Mouse (Mus musculus): ENCODE results near the gene Bcar1.
A peak's percentile ranks its signal among the peaks of the same experiment; 100 is the strongest.

Bcar1 gene

GRCm38 (mm10) chr8:111735791-111736190 is 7.8 kb downstream of the Bcar1 start:
- no peak for DNase-seq

GRCm38 (mm10) chr8:111735335-111735761 is 8.3 kb downstream of the Bcar1 start:
- no peak for DNase-seq

GRCm38 (mm10) chr8:111734244-111734960 is 9.2 kb downstream of the Bcar1 start:
- DNase-seq, result no peak

- no peak for DNase-seq
Measured at GRCm38 (mm10) chr8:111733581-111734243, 9.9 kb downstream of the Bcar1 start.

- no peak for DNase-seq
Measured at GRCm38 (mm10) chr8:111732406-111733085, 11.1 kb downstream of the Bcar1 start.

- peak; percentile 90 to 91 for DNase-seq
Measured at GRCm38 (mm10) chr8:111732004-111732403, 11.6 kb downstream of the Bcar1 start.

- no peak for DNase-seq
Measured at GRCm38 (mm10) chr8:111731231-111731977, 12.2 kb downstream of the Bcar1 start.

- DNase-seq, result peak in 1 of 2 experiments; percentile 0
Measured at GRCm38 (mm10) chr8:111729233-111730170, 14.1 kb downstream of the Bcar1 start.

GRCm38 (mm10) chr8:111728481-111728880 is 15.1 kb downstream of the Bcar1 start:
- peak in 1 of 2 experiments; percentile 0 for DNase-seq

- no peak for DNase-seq
Measured at GRCm38 (mm10) chr8:111727553-111727952, 16.1 kb downstream of the Bcar1 start.

- no peak for DNase-seq
Measured at GRCm38 (mm10) chr8:111726102-111726900, 17.3 kb downstream of the Bcar1 start.

- no peak for DNase-seq
Measured at GRCm38 (mm10) chr8:111725341-111725740, 18.3 kb downstream of the Bcar1 start.

GRCm38 (mm10) chr8:111720115-111720544 is 23.5 kb downstream of the Bcar1 start:
- DNase-seq, result no peak

- no peak for DNase-seq
Measured at GRCm38 (mm10) chr8:111718937-111719336, 24.7 kb downstream of the Bcar1 start.

- no peak for DNase-seq
Measured at GRCm38 (mm10) chr8:111717866-111718265, 25.7 kb downstream of the Bcar1 start.

GRCm38 (mm10) chr8:111717488-111717792 is 26.2 kb downstream of the Bcar1 start:
- no peak for DNase-seq

- no peak for DNase-seq
Measured at GRCm38 (mm10) chr8:111716603-111717487, 26.8 kb downstream of the Bcar1 start.

- no peak for DNase-seq
Measured at GRCm38 (mm10) chr8:111715514-111715913, 28.1 kb downstream of the Bcar1 start.

- no peak for DNase-seq
Measured at GRCm38 (mm10) chr8:111714295-111714694, 29.3 kb downstream of the Bcar1 start.

- DNase-seq, result no peak
Measured at GRCm38 (mm10) chr8:111713817-111714216, 29.8 kb downstream of the Bcar1 start.
